Mouse (Mus musculus) layer of hippocampus, adult 11-12 months (tissue): ENCODE data around the gene Pick1.

Experiments used
- DNase-seq: peaks from one replicate; pipeline ENCODE4 v3.0.0; 2022; ENCODE audit warnings: low spot score

Gene Pick1

GRCm38 (mm10) chr15:79270317-79271123 is 41.5 kb downstream of the Pick1 start:
- peak; percentile 68 for DNase-seq

GRCm38 (mm10) chr15:79271124-79271746 is 42.3 kb downstream of the Pick1 start:
- no peak for DNase-seq

GRCm38 (mm10) chr15:79273020-79273419 is 44.0 kb downstream of the Pick1 start:
- no peak for DNase-seq

GRCm38 (mm10) chr15:79277728-79278127 is 48.8 kb downstream of the Pick1 start:
- no peak for DNase-seq

DNA sequence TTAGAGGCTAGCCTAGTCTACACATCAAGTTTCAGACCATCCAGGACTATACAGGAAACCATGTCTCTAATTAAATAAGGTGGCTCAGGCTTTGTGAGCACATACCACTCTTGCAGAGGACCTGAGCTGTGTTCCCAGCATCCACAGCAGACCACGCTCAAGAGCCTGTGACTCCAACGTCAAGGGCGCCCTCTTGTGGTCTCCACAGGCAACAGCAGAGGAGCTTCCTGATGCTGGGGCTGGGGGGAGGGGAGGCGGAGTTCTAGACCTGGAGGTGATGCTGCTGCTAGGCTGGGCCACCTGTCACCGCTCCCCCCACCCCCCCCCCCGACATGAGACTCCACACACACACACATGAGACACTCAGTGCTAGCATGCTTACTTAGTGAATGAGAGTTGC is 51.2 kb downstream of the Pick1 start:
- no peak for DNase-seq

DNA sequence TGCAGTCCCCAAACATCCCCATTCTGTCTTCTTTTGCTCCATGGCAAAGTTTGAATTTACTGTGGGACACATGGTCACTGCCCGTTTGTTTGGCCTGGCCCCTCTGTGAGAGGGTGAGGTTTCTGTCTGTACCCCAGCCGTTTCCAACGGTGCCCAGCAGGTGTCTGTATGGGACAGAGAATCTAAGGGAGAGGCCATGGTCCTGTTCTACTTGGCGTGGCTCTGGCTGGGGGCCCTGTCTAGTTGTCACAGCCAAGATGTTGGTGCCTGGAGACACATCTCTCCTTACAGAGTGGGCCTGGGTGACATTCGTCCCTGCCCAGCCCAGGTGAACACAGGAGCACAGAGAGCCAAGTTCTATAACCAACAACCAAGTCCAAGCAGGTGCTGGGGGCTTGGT is 51.9 kb downstream of the Pick1 start:
- DNase-seq, result no peak

DNA sequence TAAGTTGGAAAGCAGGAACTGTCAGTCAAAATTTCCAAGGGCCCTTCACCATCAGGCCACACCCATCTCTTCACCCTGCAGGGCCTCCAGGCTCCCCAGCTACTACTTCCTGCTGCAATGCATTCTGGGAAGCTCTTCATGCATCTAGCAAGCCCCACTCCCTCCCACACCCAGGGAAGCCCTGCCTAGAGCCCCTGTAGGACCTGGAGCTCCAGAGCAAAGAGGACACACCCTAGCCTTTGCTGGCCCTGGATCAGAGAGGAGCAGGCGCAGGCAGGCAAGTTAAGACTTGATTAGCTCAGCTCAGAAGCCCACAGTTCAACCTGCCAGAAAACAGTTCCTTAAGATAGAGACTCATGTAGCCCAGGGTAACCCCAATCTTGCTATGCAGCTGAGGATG is 52.4 kb downstream of the Pick1 start:
- no peak for DNase-seq

- DNase-seq, result no peak
Measured at GRCm38 (mm10) chr15:79282434-79282833, 53.5 kb downstream of the Pick1 start.

- DNase-seq, result no peak
Measured at GRCm38 (mm10) chr15:79283371-79283770, 54.4 kb downstream of the Pick1 start.

- DNase-seq, result no peak
Measured at GRCm38 (mm10) chr15:79285399-79285798, 56.4 kb downstream of the Pick1 start, which contains the start of gene Baiap2l2. Gene Baiap2l2 (minus strand): TSS chr15:79285537.

DNA sequence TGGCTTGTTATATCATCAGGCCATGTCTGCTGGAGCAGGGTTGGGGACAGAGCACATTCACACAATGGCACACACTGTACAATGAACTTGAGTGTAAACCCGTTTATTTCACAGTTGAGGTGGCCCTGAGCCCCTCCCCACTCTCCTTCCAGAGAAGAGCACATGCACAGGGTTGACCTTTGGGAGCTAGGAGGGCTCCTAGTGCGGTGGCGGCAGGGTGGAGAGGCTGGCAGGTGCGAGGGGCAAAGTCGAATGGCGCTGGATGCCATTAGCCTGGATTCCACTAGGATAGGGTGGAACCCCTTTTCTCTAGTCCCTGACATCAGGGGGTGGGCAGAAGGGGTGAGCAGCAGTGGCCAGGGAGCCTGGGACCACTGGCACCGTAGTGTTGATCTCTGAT is 57.2 kb downstream of the Pick1 start:
- no peak for DNase-seq

DNA sequence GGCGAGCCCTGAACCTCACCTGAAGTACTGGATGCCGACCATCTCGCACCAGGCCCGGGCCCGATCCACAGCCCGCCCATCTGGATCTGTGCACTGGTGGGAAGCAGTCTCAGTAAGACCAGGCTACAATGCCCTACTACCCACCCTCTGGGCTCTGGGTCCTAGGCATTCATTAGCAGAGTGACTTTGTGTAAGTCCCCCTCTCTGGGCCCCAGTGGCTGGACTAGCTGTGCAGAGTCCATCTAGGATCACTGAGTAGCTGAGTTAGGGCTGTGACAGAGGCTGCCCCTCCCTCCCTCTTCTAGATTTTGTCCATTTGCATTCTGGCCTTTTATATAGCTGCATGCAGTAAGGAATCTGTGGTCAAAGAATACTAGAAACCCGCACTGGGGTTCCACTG is 58.1 kb downstream of the Pick1 start:
- DNase-seq, result no peak

- no peak for DNase-seq
Measured at GRCm38 (mm10) chr15:79288387-79288786, 59.4 kb downstream of the Pick1 start.

- no peak for DNase-seq
Measured at GRCm38 (mm10) chr15:79289441-79289840, 60.5 kb downstream of the Pick1 start.

DNA sequence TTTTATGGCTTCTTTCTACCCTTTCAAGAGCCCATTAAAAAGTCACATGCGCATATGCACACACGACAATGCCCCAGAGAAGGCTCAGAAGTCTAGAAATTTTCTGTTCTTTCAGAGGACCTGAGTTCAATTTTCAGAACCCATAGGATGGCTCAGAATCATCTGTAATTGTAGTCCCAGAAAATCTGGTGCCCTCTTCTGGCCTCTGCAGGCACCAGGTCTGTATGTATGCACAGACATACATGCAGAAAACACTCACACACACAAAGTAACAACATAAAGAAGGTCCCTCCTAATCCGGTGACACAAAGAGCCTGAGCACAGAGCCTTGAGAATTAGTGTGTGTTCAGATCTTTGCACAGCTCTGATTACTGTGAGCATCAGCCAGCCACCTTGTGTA is 61.4 kb downstream of the Pick1 start:
- no peak for DNase-seq

GRCm38 (mm10) chr15:79292779-79293178 is 63.8 kb downstream of the Pick1 start:
- DNase-seq, result no peak

GRCm38 (mm10) chr15:79298553-79298952 is 69.6 kb downstream of the Pick1 start:
- DNase-seq, result no peak
